Mouse (Mus musculus): ENCODE data around the gene Ppp1r15b. TPM values are rescaled to one million over a fixed set of nuclear protein-coding genes. Genes with fewer than 3 reads are reported as not detected.
A peak's percentile ranks its signal among the peaks of the same experiment; 100 is the strongest.

The Ppp1r15b gene
- polyA plus RNA-seq, 1 experiment from 2014 or later: 48.0 TPM

DNA sequence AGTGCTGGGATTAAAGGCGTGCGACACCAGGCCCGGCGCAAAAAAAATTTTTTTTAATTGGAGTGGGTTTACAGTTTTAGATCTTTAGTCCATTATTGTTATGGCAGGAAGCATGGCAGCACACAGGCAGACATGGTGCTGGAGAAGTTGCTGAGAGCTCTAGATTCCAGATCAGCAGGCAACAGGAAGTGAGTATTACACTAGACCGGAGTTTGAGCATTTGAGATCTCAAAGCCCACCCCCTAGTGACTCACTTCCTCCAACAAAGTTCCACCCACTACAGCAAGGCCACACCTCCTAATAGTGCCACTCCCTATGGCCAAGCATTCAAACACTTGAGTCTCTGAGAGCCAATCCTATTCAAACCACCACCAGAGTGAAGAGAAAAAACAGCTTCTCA is 12.8 kb upstream of the Ppp1r15b start:
- H3K9ac ChIP-seq (ENCODE audit: low read depth, low read length): no peak overlapping the region
- peak overlapping the region; percentile 1; the same call in 1 of the 2 replicates for H3K27ac ChIP-seq (ENCODE audit: low read length)
- no peak overlapping the region for H3K4me2 ChIP-seq (ENCODE audit: low read depth, low read length)
- H3K9me3 ChIP-seq (ENCODE audit: control insufficient read depth, low read length): no peaks in the 10 kb centered on the region
- H3K27me3 ChIP-seq (replicated peaks; ENCODE audit: control insufficient read depth, insufficient read depth, low read length): no peaks in the 10 kb centered on the region
- peaks cover 15% of the 10 kb centered on the region for H3K4me1 ChIP-seq (ENCODE audit: control insufficient read depth, insufficient read depth, low read length)
- H3K4me3 ChIP-seq (ENCODE audit: low read length): no peak overlapping the region
- H3K36me3 ChIP-seq (ENCODE audit: control insufficient read depth, insufficient read depth, low read length): no peaks in the 10 kb centered on the region; the same call in 1 of the 2 replicates
- 86% methylated on average over 5 of the region's 5 CpGs for WGBS
- peak; percentile 42; the same call in 1 of the 2 replicates for ATAC-seq

DNA sequence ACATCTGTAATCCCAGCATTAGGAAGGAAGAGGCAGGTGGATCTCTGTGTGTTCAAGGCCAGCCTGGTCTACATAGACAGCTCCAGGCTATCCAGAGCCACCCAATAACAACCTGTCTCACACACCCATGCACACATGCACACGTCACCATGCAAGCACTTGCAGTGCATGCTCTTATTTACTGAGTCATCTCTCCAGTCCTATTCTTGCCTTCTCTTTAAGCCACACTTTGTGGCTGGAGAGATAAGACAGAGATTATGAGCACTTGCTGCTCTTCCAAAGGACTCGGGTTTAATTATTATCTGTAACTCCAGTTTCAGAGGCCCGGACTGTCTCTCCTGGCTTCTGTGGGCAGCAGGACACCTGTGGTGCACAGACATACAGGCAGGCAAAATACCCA is 12.1 kb upstream of the Ppp1r15b start:
- Histone ChIP-seq H3K27ac (ENCODE audit: low read length) (peak overlapping the region; percentile 4; the same call in 1 of the 2 replicates), H3K9ac (ENCODE audit: low read depth, low read length) (no peak overlapping the region), H3K4me2 (ENCODE audit: low read depth, low read length) (no peak overlapping the region), H3K4me3 (ENCODE audit: low read length) (no peak overlapping the region), H3K4me1 (ENCODE audit: control insufficient read depth, insufficient read depth, low read length) (peaks cover 19% of the 10 kb centered on the region), H3K36me3 (ENCODE audit: control insufficient read depth, insufficient read depth, low read length) (no peaks in the 10 kb centered on the region; the same call in 1 of the 2 replicates), H3K9me3 (ENCODE audit: control insufficient read depth, low read length) (no peaks in the 10 kb centered on the region), H3K27me3 (replicated peaks; ENCODE audit: control insufficient read depth, insufficient read depth, low read length) (no peaks in the 10 kb centered on the region)
- peak; percentile 84 for ATAC-seq
- 57% methylated on average over 3 of the region's 3 CpGs for WGBS

DNA sequence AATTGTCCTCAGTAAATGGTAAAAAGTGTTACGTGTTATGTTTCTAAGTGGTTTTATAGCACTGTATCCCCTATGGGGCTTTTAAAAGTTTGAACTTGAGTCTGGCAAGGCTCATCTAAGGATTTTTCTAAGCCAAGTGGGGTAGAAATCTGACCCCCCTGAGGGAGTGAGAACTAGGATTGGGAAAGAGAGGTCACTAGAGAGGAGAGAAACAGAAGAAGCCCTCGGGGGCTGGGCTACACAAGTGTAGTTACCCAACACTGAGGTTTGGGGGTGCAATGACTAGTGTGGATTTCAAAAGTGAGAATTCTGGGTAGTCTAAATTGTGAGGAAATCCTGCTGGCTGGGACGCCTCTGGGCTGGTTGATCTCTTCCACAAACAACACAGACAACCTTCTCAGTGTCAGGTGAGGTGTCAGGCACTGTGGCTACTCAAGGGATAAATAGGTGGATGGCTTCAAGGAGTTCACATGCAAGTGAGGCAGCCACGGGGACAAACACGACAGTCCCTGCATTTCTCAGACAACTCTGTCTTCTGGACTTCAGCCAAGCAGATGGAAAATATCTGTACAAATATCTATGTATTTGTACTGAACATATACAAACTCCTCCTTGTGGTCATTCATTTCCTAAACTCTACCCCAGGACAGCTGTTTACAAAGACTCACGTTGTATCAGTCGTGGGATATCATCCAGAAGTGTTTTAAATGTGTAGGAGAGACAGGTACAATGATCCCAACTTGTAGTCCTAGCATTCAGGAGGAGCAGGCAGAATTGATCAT is 10.8 kb upstream of the Ppp1r15b start:
- Histone ChIP-seq H3K9ac (ENCODE audit: low read depth, low read length) (no peak overlapping the region), H3K27ac (ENCODE audit: low read length) (peak overlapping the region; percentile 62), H3K27me3 (replicated peaks; ENCODE audit: control insufficient read depth, insufficient read depth, low read length) (no peaks in the 10 kb centered on the region), H3K4me1 (ENCODE audit: control insufficient read depth, insufficient read depth, low read length) (peaks cover 22% of the 10 kb centered on the region), H3K9me3 (ENCODE audit: control insufficient read depth, low read length) (no peaks in the 10 kb centered on the region), H3K36me3 (ENCODE audit: control insufficient read depth, insufficient read depth, low read length) (no peaks in the 10 kb centered on the region; the same call in 1 of the 2 replicates), H3K4me2 (ENCODE audit: low read depth, low read length) (no peak overlapping the region), H3K4me3 (ENCODE audit: low read length) (no peak overlapping the region)
- no peak for ATAC-seq
- 39% methylated on average over 7 of the region's 7 CpGs for WGBS

DNA sequence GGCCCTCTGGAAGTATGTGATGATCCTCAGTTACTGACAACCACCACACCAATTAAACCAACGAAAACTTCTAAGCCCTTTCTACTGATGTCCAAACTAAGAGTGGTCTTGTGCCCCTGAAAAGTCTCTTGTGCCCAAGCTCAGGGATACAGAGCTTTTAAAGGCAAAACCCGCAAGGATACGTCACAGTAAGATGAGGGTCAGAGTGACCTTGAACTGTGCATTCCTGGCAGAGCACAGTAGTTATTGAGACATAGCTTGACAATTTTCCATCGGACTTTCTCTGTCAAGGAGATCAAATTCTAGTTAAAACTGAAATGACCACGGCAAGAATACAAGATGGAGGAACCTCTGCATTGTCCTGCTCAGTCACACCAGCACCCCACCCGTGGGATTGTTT is 9.7 kb upstream of the Ppp1r15b start:
- Histone ChIP-seq H3K36me3 (ENCODE audit: control insufficient read depth, insufficient read depth, low read length) (no peaks in the 10 kb centered on the region), H3K9me3 (ENCODE audit: control insufficient read depth, low read length) (no peaks in the 10 kb centered on the region), H3K27me3 (replicated peaks; ENCODE audit: control insufficient read depth, insufficient read depth, low read length) (no peaks in the 10 kb centered on the region), H3K4me1 (ENCODE audit: control insufficient read depth, insufficient read depth, low read length) (peaks cover 22% of the 10 kb centered on the region), H3K4me2 (ENCODE audit: low read depth, low read length) (no peak overlapping the region), H3K9ac (ENCODE audit: low read depth, low read length) (no peak overlapping the region), H3K4me3 (ENCODE audit: low read length) (no peak overlapping the region), H3K27ac (ENCODE audit: low read length) (no peak overlapping the region)
- WGBS: 52% methylated on average over 6 of the region's 6 CpGs
- ATAC-seq: no peak

DNA sequence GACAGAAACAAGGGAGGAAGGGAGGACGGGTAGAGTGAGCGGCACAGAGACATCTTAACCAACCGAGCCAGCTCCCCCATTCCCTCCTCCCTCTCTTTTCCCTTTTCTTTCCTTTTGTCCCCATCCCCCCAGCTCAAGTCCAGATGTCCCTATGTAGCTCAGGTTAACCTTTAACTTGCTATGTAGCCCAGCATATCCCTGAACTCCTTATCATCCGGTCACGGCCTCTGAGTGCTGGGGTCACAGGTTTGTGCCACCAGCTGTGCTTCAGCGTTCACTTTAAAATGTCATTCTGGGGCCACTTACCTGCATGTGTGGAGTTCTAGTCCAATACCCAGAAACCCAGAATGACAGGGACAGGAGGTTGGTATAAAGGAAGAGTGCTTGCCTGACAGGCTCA is 6.8 kb upstream of the Ppp1r15b start:
- peak; percentile 83 for ATAC-seq
- Histone ChIP-seq H3K4me3 (ENCODE audit: low read length) (no peak overlapping the region), H3K9ac (ENCODE audit: low read depth, low read length) (no peak overlapping the region), H3K4me2 (ENCODE audit: low read depth, low read length) (no peak overlapping the region), H3K36me3 (ENCODE audit: control insufficient read depth, insufficient read depth, low read length) (no peaks in the 10 kb centered on the region), H3K27me3 (replicated peaks; ENCODE audit: control insufficient read depth, insufficient read depth, low read length) (no peaks in the 10 kb centered on the region), H3K27ac (ENCODE audit: low read length) (peak overlapping the region; percentile 69), H3K9me3 (ENCODE audit: control insufficient read depth, low read length) (no peaks in the 10 kb centered on the region), H3K4me1 (ENCODE audit: control insufficient read depth, insufficient read depth, low read length) (peaks cover 24% of the 10 kb centered on the region)
- WGBS: 51% methylated on average over 6 of the region's 6 CpGs

DNA sequence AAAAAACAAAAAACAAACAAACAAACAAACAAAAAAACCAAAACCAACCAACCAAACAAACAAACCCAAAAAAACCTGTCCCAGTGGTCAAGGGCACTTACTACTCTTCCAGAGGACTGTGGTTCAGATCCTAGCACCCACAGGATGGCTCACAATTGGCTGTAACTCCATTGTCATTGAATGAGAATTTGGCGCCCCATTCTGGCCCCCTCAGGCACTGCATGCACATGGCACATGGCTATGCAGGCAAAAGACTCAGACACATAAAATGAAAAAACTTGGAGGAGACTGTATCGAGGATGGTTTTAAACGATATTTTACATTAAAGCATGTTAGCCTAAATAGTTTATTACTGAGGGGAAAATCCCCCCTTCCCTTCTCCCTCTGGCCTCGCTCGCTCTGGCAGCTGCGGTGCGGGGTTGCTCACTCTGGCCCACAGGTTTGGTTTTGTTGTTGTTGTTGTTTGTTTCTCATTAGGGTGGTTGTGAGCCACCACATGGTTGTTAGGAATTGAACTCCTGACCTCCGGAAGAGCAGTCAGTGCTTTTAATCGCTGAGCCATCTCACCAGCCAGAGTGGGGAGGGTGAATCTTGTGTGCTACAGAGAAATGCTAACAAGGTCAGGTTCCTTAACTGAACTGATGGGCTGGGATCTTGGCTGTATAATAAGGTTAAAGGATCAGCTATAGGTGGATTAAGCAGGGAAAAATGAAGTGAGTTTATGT is 5.1 kb upstream of the Ppp1r15b start:
- no peak overlapping the region for H3K9ac ChIP-seq (ENCODE audit: low read depth, low read length)
- H3K27ac ChIP-seq (ENCODE audit: low read length): no peak overlapping the region
- no peak overlapping the region for H3K4me3 ChIP-seq (ENCODE audit: low read length)
- H3K4me1 ChIP-seq (ENCODE audit: control insufficient read depth, insufficient read depth, low read length): peaks cover 17% of the 10 kb centered on the region; the same call in 1 of the 2 replicates
- no peaks in the 10 kb centered on the region for H3K27me3 ChIP-seq (replicated peaks; ENCODE audit: control insufficient read depth, insufficient read depth, low read length)
- no peaks in the 10 kb centered on the region for H3K36me3 ChIP-seq (ENCODE audit: control insufficient read depth, insufficient read depth, low read length)
- no peak overlapping the region for H3K4me2 ChIP-seq (ENCODE audit: low read depth, low read length)
- no peaks in the 10 kb centered on the region for H3K9me3 ChIP-seq (ENCODE audit: control insufficient read depth, low read length)
- no peak for ATAC-seq
- WGBS: 86% methylated on average over 9 of the region's 9 CpGs

DNA sequence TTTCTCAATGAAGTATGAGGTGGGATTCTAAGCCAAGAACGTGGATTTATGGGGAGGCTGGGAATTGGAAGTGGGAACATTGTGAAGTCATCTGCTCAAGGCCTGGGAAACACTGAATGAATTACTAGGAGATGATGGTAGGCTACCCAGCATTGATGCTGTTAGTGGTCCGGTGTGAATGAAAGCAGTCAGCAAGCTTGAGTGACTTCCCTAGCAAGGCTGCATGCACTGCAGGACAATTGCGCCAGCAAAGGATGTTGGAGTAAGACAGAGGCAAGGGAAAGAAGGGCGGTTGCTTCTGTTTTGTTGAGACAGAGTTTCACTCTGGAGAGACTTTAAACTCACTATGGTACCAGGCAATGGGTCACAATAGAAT is 4.6 kb upstream of the Ppp1r15b start:
- no peak overlapping the region for H3K9ac ChIP-seq (ENCODE audit: low read depth, low read length)
- WGBS: 68% methylated on average over 4 of the region's 4 CpGs
- H3K4me2 ChIP-seq (ENCODE audit: low read depth, low read length): no peak overlapping the region
- no peak overlapping the region for H3K27ac ChIP-seq (ENCODE audit: low read length)
- no peaks in the 10 kb centered on the region for H3K9me3 ChIP-seq (ENCODE audit: control insufficient read depth, low read length)
- H3K27me3 ChIP-seq (replicated peaks; ENCODE audit: control insufficient read depth, insufficient read depth, low read length): no peaks in the 10 kb centered on the region
- no peak overlapping the region for H3K4me3 ChIP-seq (ENCODE audit: low read length)
- H3K36me3 ChIP-seq (ENCODE audit: control insufficient read depth, insufficient read depth, low read length): no peaks in the 10 kb centered on the region
- peaks cover 13% of the 10 kb centered on the region; the same call in 1 of the 2 replicates for H3K4me1 ChIP-seq (ENCODE audit: control insufficient read depth, insufficient read depth, low read length)
- ATAC-seq: no peak

DNA sequence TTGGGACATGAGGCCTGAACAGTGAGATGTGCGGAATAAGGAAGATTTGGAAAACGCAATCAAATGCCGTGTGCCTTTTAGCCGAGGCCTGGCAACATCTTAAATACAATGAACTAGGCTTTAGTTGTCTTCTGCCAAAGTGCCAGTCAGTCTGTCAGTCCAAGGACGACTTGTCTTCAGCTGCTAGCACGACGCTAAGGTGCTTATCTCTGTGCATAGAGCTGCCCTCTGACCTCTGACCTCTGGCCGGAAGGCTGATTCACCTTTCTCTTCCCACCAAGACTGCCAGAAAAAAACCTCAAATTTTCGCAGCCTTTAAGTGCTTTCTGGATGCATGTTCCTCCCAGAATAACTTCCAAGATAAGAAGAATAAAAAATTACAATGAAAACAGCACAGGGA is 3.6 kb upstream of the Ppp1r15b start:
- 55% methylated on average over 9 of the region's 9 CpGs for whole genome bisulfite sequencing
- Histone ChIP-seq H3K36me3 (ENCODE audit: control insufficient read depth, insufficient read depth, low read length) (no peaks in the 10 kb centered on the region), H3K9me3 (ENCODE audit: control insufficient read depth, low read length) (no peaks in the 10 kb centered on the region), H3K9ac (ENCODE audit: low read depth, low read length) (no peak overlapping the region), H3K27me3 (replicated peaks; ENCODE audit: control insufficient read depth, insufficient read depth, low read length) (no peaks in the 10 kb centered on the region), H3K27ac (ENCODE audit: low read length) (no peak overlapping the region), H3K4me2 (ENCODE audit: low read depth, low read length) (no peak overlapping the region), H3K4me1 (ENCODE audit: control insufficient read depth, insufficient read depth, low read length) (peaks cover 12% of the 10 kb centered on the region; the same call in 1 of the 2 replicates), H3K4me3 (ENCODE audit: low read length) (no peak overlapping the region)
- ATAC-seq: no peak

DNA sequence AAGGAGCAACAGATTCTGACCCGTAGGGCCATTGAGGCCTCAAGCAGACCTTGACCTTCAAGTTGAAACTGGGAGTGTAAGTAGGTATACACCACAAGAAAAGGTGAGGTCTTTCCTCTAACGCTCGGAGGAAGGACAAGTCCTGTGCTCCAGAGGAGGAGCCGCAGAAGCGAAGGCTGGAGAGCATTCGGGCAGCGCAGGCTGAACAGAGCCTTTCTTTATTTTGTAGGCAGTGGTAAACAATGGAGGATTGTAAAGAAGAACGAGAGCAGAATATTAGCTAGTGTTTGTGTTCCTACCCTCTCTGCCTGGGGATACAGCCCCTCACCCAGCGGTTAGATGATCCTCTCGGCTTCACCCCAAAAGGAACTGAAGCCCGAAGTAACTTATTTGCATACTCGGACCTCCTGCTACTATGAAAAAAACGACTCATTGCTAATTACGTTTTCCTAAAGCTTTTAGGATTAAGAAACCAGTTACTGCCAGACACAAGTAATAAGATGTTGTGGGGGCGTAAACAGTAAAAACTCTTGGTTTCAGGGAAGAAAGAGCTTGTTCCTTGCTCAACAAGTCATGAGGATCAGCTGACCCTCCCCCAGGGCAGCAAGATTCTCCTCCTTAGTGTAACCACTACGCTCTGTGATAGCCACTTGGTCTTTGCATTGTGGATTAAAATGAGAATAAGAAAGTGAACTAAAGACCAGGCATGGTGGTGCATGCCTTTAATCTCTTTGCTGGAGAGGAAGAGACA is 1.3 kb upstream of the Ppp1r15b start:
- Histone ChIP-seq H3K4me1 (ENCODE audit: control insufficient read depth, insufficient read depth, low read length) (peaks cover 5% of the 10 kb centered on the region), H3K36me3 (ENCODE audit: control insufficient read depth, insufficient read depth, low read length) (no peaks in the 10 kb centered on the region), H3K27ac (ENCODE audit: low read length) (peak overlapping the region; percentile 95), H3K4me3 (ENCODE audit: low read length) (peak overlapping the region; percentile 17), H3K4me2 (ENCODE audit: low read depth, low read length) (peak overlapping the region; percentile 58), H3K27me3 (replicated peaks; ENCODE audit: control insufficient read depth, insufficient read depth, low read length) (no peaks in the 10 kb centered on the region), H3K9me3 (ENCODE audit: control insufficient read depth, low read length) (no peaks in the 10 kb centered on the region), H3K9ac (ENCODE audit: low read depth, low read length) (peak overlapping the region; percentile 100)
- 32% methylated on average over 16 of the region's 16 CpGs for WGBS
- ATAC-seq: no peak
